Mouse (Mus musculus): ENCODE results near the gene Lrrc8d. TPM values are rescaled to one million over a fixed set of nuclear protein-coding genes. Genes with fewer than 3 reads are reported as not detected.

Lrrc8d gene
- polyA plus RNA-seq, 1 experiment, result 14.8 TPM

GRCm38 (mm10) chr5:105745324-105745723 is 45.6 kb downstream of the Lrrc8d start:
- DNase-seq, result no peak
- TF ChIP-seq POLR2A (IDR thresholded peaks at IDR 0.05; ENCODE audit: borderline replicate concordance, insufficient read depth, low read length), result no peak
- TF ChIP-seq CTCF (IDR thresholded peaks at IDR 0.05; ENCODE audit: borderline replicate concordance, insufficient read depth, low read depth, low read length), result no peak
- Histone ChIP-seq H3K27me3 (ENCODE audit: control insufficient read depth, insufficient read depth, low read length) (no peaks in the 10 kb centered on the region), H3K27ac (ENCODE audit: insufficient read depth, low read length) (no peak overlapping the region), H3K4me3 (replicated peaks; ENCODE audit: insufficient read depth, low read depth, low read length) (no peak overlapping the region), H3K4me1 (ENCODE audit: control insufficient read depth, insufficient read depth, low read length) (peaks cover 4% of the 10 kb centered on the region; the same call in 1 of the 2 replicates)
- 76% methylated on average over 11 of the region's 11 CpGs for whole genome bisulfite sequencing

DNA sequence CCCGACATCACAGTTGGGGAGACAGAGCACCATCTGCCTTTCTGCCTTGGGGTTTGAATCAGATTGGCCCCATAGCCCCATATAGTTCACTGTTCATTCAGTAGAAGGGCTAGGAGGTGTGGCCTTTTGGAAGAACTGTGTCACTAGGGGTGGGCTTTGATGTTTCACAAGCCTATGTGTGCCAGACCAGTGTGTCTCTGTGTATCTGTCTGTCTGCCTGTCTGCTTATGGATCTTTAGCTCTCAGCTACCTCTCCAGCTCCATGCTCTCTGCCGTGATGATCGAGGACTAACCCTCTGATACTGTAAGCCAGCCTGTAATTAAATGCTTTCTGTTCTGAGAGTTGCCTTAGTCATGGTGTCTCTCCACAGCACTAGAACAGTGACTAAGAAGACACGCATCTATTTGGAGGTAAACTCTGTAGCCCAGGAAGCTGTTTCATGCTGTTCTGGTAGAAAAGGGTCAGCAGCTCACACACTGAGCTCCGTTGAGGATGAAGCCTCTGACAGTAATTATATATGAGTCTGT is 46.2 kb downstream of the Lrrc8d start:
- no peak overlapping the region for H3K4me3 ChIP-seq (replicated peaks; ENCODE audit: insufficient read depth, low read depth, low read length)
- 60% methylated on average over 5 of the region's 5 CpGs for WGBS
- no peak overlapping the region for H3K27ac ChIP-seq (ENCODE audit: insufficient read depth, low read length)
- peaks cover 4% of the 10 kb centered on the region; the same call in 1 of the 2 replicates for H3K4me1 ChIP-seq (ENCODE audit: control insufficient read depth, insufficient read depth, low read length)
- TF ChIP-seq POLR2A (IDR thresholded peaks at IDR 0.05; ENCODE audit: borderline replicate concordance, insufficient read depth, low read length) (no peak), CTCF (IDR thresholded peaks at IDR 0.05; ENCODE audit: borderline replicate concordance, insufficient read depth, low read depth, low read length) (no peak)
- no peak for DNase-seq
- H3K27me3 ChIP-seq (ENCODE audit: control insufficient read depth, insufficient read depth, low read length), result no peaks in the 10 kb centered on the region

DNA sequence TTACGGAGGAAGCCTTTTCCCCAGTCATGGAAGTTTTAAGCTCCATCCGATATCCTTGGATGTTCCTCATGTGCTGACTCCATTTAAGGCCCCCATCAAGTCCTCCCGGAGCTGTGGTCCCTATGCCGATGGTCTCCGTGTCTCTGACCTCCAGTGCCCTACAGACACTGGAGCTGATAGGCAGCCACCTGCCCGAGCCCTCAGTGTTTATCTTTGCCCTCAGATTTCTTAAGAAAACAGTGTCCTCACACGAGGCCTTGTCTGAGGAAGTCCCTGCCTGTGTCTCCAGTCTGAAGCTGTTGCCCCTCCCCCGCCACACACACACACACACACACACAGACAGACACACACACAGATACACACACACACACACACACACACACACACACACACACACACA is 55.0 kb downstream of the Lrrc8d start:
- DNase-seq, result no peak
- no peak overlapping the region for H3K4me3 ChIP-seq (replicated peaks; ENCODE audit: insufficient read depth, low read depth, low read length)
- TF ChIP-seq CTCF (IDR thresholded peaks at IDR 0.05; ENCODE audit: borderline replicate concordance, insufficient read depth, low read depth, low read length), result no peak
- no peak for TF ChIP-seq POLR2A (IDR thresholded peaks at IDR 0.05; ENCODE audit: borderline replicate concordance, insufficient read depth, low read length)
- WGBS, result 80% methylated on average over 8 of the region's 8 CpGs
- no peak overlapping the region for H3K27ac ChIP-seq (ENCODE audit: insufficient read depth, low read length)
- H3K4me1 ChIP-seq (ENCODE audit: control insufficient read depth, insufficient read depth, low read length), result no peaks in the 10 kb centered on the region
- H3K27me3 ChIP-seq (ENCODE audit: control insufficient read depth, insufficient read depth, low read length), result no peaks in the 10 kb centered on the region

GRCm38 (mm10) chr5:105755491-105755890 is 55.7 kb downstream of the Lrrc8d start:
- Histone ChIP-seq H3K27me3 (ENCODE audit: control insufficient read depth, insufficient read depth, low read length) (no peaks in the 10 kb centered on the region), H3K4me3 (replicated peaks; ENCODE audit: insufficient read depth, low read depth, low read length) (no peak overlapping the region), H3K27ac (ENCODE audit: insufficient read depth, low read length) (no peak overlapping the region), H3K4me1 (ENCODE audit: control insufficient read depth, insufficient read depth, low read length) (no peaks in the 10 kb centered on the region)
- no peak for DNase-seq
- 86% methylated on average over 6 of the region's 6 CpGs for WGBS
- no peak for TF ChIP-seq POLR2A (IDR thresholded peaks at IDR 0.05; ENCODE audit: borderline replicate concordance, insufficient read depth, low read length)
- no peak for TF ChIP-seq CTCF (IDR thresholded peaks at IDR 0.05; ENCODE audit: borderline replicate concordance, insufficient read depth, low read depth, low read length)

DNA sequence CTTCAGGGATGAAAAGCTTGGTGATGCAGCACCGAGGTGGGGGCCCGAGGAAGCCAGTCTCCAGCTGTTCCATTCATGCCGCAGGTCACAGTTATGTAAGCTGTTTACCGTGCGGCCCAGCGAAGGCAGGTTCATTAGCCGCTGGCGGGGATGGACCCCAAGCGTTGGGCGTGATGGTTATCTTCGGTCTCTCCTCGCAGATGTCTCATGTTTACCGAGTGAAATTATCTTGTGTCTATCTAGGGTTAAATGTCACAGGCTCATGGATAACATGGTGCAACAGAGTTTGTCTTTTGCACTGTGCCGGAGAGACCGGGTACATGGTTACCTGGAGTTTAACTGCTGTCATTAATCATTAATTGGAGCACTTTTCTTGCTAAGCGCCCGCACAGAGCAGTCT is 58.2 kb downstream of the Lrrc8d start:
- Histone ChIP-seq H3K27me3 (ENCODE audit: control insufficient read depth, insufficient read depth, low read length) (no peaks in the 10 kb centered on the region), H3K4me3 (replicated peaks; ENCODE audit: insufficient read depth, low read depth, low read length) (no peak overlapping the region), H3K27ac (ENCODE audit: insufficient read depth, low read length) (no peak overlapping the region), H3K4me1 (ENCODE audit: control insufficient read depth, insufficient read depth, low read length) (no peaks in the 10 kb centered on the region)
- TF ChIP-seq CTCF (IDR thresholded peaks at IDR 0.05; ENCODE audit: borderline replicate concordance, insufficient read depth, low read depth, low read length) (no peak), POLR2A (IDR thresholded peaks at IDR 0.05; ENCODE audit: borderline replicate concordance, insufficient read depth, low read length) (no peak)
- WGBS, result 92% methylated on average over 17 of the region's 17 CpGs
- DNase-seq, result no peak

- WGBS, result 26% methylated on average over 9 of the region's 9 CpGs
- Histone ChIP-seq H3K4me1 (ENCODE audit: control insufficient read depth, insufficient read depth, low read length) (no peaks in the 10 kb centered on the region), H3K4me3 (replicated peaks; ENCODE audit: insufficient read depth, low read depth, low read length) (no peak overlapping the region), H3K27ac (ENCODE audit: insufficient read depth, low read length) (no peak overlapping the region), H3K27me3 (ENCODE audit: control insufficient read depth, insufficient read depth, low read length) (no peaks in the 10 kb centered on the region)
- TF ChIP-seq CTCF (IDR thresholded peaks at IDR 0.05; ENCODE audit: borderline replicate concordance, insufficient read depth, low read depth, low read length) (no peak), POLR2A (IDR thresholded peaks at IDR 0.05; ENCODE audit: borderline replicate concordance, insufficient read depth, low read length) (no peak)
- no peak for DNase-seq
These were observed 59.1 kb downstream of the Lrrc8d start for GRCm38 (mm10) chr5:105758866-105759265.

DNA sequence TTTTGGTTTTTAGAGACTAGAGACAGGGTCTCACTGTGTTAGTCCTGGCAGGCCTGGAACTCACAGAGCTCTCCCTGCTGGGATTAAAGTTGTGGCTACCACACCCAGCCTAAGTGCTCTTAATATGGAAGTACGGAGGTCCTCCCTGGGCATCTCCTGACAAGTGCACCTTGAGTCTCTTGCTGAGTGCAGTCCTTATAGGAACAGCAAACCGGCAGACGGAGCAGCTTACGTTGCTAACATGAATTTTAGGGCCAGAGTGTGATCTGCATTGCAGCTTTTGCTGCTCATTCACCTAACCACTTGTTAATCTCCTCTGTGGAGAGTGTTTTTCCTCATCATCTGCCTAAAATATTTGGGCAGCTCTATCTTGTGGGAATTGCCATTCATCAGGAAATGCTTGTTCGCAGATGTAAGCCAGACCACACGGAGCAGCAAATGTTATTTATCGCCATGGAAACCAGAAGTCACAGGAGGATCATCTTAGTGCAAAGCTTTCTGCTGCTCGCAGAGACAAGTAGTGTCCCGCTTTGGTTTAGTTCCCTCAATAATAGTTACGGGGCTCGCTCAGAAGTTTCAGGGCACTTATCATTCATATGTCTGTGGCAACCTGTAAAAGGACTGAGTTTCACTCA is 62.2 kb downstream of the Lrrc8d start:
- H3K27me3 ChIP-seq (ENCODE audit: control insufficient read depth, insufficient read depth, low read length), result no peaks in the 10 kb centered on the region
- DNase-seq, result no peak
- H3K27ac ChIP-seq (ENCODE audit: insufficient read depth, low read length), result no peak overlapping the region
- 54% methylated on average over 11 of the region's 11 CpGs for whole genome bisulfite sequencing
- H3K4me1 ChIP-seq (ENCODE audit: control insufficient read depth, insufficient read depth, low read length), result no peaks in the 10 kb centered on the region; the same call in 1 of the 2 replicates
- H3K4me3 ChIP-seq (replicated peaks; ENCODE audit: insufficient read depth, low read depth, low read length), result no peak overlapping the region
- TF ChIP-seq CTCF (IDR thresholded peaks at IDR 0.05; ENCODE audit: borderline replicate concordance, insufficient read depth, low read depth, low read length), result no peak
- no peak for TF ChIP-seq POLR2A (IDR thresholded peaks at IDR 0.05; ENCODE audit: borderline replicate concordance, insufficient read depth, low read length)

DNA sequence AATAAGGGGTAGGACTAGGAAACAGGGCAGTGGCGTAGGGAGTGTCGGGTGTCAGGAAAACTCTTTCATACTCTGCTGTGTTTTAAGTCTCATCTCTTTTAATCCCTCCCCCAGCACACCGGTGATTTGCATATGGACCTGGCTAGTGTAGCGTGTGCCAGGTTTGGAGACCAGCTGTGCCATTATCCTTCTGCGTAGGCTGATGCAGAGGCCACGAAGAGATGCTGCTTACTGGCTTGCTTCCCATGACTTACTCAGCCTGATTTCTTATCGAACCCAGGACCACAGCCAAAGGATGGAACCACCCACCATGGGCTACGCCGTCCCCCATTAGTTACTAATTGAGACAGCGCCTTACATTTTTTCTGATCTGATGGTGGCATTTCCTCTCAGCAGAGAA is 64.6 kb downstream of the Lrrc8d start:
- 68% methylated on average over 10 of the region's 10 CpGs for WGBS
- TF ChIP-seq POLR2A (IDR thresholded peaks at IDR 0.05; ENCODE audit: borderline replicate concordance, insufficient read depth, low read length), result no peak
- no peak for TF ChIP-seq CTCF (IDR thresholded peaks at IDR 0.05; ENCODE audit: borderline replicate concordance, insufficient read depth, low read depth, low read length)
- H3K27ac ChIP-seq (ENCODE audit: insufficient read depth, low read length), result no peak overlapping the region
- no peak for DNase-seq
- H3K27me3 ChIP-seq (ENCODE audit: control insufficient read depth, insufficient read depth, low read length), result no peaks in the 10 kb centered on the region
- no peak overlapping the region for H3K4me3 ChIP-seq (replicated peaks; ENCODE audit: insufficient read depth, low read depth, low read length)
- H3K4me1 ChIP-seq (ENCODE audit: control insufficient read depth, insufficient read depth, low read length), result no peaks in the 10 kb centered on the region; the same call in 1 of the 2 replicates

Data from cerebellum, adult 2 months (tissue).